Mouse (Mus musculus): ENCODE results near the gene Muc4. TPM values are rescaled to one million over a fixed set of nuclear protein-coding genes. Genes with fewer than 3 reads are reported as not detected.

The Muc4 gene
- polyA plus RNA-seq, 1 experiment from 2014 or later: 0.35 TPM

GRCm38 (mm10) chr16:32723163-32723562 is 12.5 kb upstream of the Muc4 start:
- no peak overlapping the region for H3K9ac ChIP-seq (replicated peaks; ENCODE audit: low read depth, low read length)
- WGBS: 97% methylated on average over 7 of the region's 7 CpGs
- no peaks in the 10 kb centered on the region for H3K27me3 ChIP-seq (ENCODE audit: control insufficient read depth, insufficient read depth, low read length)
- H3K27ac ChIP-seq (ENCODE audit: low read depth, low read length): no peak overlapping the region
- H3K4me3 ChIP-seq (ENCODE audit: low read depth, low read length): no peak overlapping the region
- H3K4me2 ChIP-seq (ENCODE audit: low read depth, low read length): no peak overlapping the region
- no peaks in the 10 kb centered on the region for H3K36me3 ChIP-seq (ENCODE audit: control insufficient read depth, insufficient read depth, low read length)
- H3K9me3 ChIP-seq (ENCODE audit: control insufficient read depth, low read length): no peaks in the 10 kb centered on the region
- H3K4me1 ChIP-seq (ENCODE audit: control insufficient read depth, insufficient read depth, low read length): no peaks in the 10 kb centered on the region
- ATAC-seq (ENCODE audit: low read depth): no peak

DNA sequence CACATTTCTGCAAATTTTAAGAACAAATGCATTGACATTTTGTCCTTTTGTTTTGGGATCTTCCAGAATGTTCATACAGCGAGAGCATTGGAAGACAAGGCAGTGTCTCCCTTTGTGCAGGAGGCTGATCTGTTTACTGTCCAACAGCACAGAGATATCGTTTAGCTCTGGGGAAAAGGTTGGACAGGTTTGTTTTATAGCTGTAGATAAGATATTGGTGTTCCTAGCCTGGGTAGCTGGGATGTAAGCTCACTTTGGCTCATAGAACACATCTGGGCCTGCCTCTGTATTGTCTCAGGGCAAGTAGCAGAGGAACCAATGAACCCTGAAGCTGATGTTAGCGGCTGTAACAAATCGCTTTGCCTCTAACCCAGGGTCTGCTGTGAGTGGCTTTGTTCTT is 11.9 kb upstream of the Muc4 start:
- WGBS: 78% methylated on average over 4 of the region's 4 CpGs
- H3K4me1 ChIP-seq (ENCODE audit: control insufficient read depth, insufficient read depth, low read length): no peaks in the 10 kb centered on the region

GRCm38 (mm10) chr16:32724259-32724658 is 11.4 kb upstream of the Muc4 start:
- Histone ChIP-seq H3K4me3 (ENCODE audit: low read depth, low read length) (no peak overlapping the region), H3K4me2 (ENCODE audit: low read depth, low read length) (no peak overlapping the region), H3K36me3 (ENCODE audit: control insufficient read depth, insufficient read depth, low read length) (no peaks in the 10 kb centered on the region), H3K9ac (replicated peaks; ENCODE audit: low read depth, low read length) (no peak overlapping the region), H3K9me3 (ENCODE audit: control insufficient read depth, low read length) (no peaks in the 10 kb centered on the region), H3K4me1 (ENCODE audit: control insufficient read depth, insufficient read depth, low read length) (no peaks in the 10 kb centered on the region), H3K27me3 (ENCODE audit: control insufficient read depth, insufficient read depth, low read length) (no peaks in the 10 kb centered on the region), H3K27ac (ENCODE audit: low read depth, low read length) (no peak overlapping the region)
- 88% methylated on average over 2 of the region's 2 CpGs for WGBS
- no peak for ATAC-seq (ENCODE audit: low read depth)

More for the DNA sequence above, 11.9 kb upstream of the Muc4 start:
- Histone ChIP-seq H3K9me3 (ENCODE audit: control insufficient read depth, low read length) (no peaks in the 10 kb centered on the region), H3K27ac (ENCODE audit: low read depth, low read length) (no peak overlapping the region), H3K4me3 (ENCODE audit: low read depth, low read length) (no peak overlapping the region), H3K4me2 (ENCODE audit: low read depth, low read length) (no peak overlapping the region), H3K36me3 (ENCODE audit: control insufficient read depth, insufficient read depth, low read length) (no peaks in the 10 kb centered on the region), H3K9ac (replicated peaks; ENCODE audit: low read depth, low read length) (no peak overlapping the region), H3K27me3 (ENCODE audit: control insufficient read depth, insufficient read depth, low read length) (no peaks in the 10 kb centered on the region)
- no peak for ATAC-seq (ENCODE audit: low read depth)

DNA sequence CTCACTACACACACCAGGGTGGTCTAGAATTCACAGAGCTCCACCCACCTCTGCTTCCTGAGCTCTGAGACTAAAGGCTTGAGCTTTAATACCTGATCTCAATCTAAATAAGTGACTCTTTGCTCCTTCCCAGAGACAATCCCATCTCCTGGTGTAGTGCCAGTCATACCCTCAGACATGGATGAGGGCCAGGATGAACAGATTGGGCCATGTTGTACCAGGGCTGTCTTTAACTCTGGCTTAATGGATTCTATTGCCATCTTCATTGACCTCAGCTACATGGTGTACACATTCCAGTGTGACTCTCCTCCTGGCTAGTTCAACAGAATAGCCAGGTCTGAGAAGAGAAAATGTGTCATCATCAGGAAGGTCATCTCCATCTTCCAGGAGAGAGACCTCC is 9.2 kb upstream of the Muc4 start:
- H3K27me3 ChIP-seq (ENCODE audit: control insufficient read depth, insufficient read depth, low read length): no peaks in the 10 kb centered on the region
- ATAC-seq (ENCODE audit: low read depth): no peak
- H3K9ac ChIP-seq (replicated peaks; ENCODE audit: low read depth, low read length): no peak overlapping the region
- no peaks in the 10 kb centered on the region for H3K36me3 ChIP-seq (ENCODE audit: control insufficient read depth, insufficient read depth, low read length)
- no peak overlapping the region for H3K4me2 ChIP-seq (ENCODE audit: low read depth, low read length)
- H3K9me3 ChIP-seq (ENCODE audit: control insufficient read depth, low read length): no peaks in the 10 kb centered on the region
- no peaks in the 10 kb centered on the region for H3K4me1 ChIP-seq (ENCODE audit: control insufficient read depth, insufficient read depth, low read length)
- no peak overlapping the region for H3K27ac ChIP-seq (ENCODE audit: low read depth, low read length)
- H3K4me3 ChIP-seq (ENCODE audit: low read depth, low read length): no peak overlapping the region

- Histone ChIP-seq H3K9me3 (ENCODE audit: control insufficient read depth, low read length) (no peaks in the 10 kb centered on the region), H3K27ac (ENCODE audit: low read depth, low read length) (no peak overlapping the region), H3K4me1 (ENCODE audit: control insufficient read depth, insufficient read depth, low read length) (no peaks in the 10 kb centered on the region), H3K36me3 (ENCODE audit: control insufficient read depth, insufficient read depth, low read length) (no peaks in the 10 kb centered on the region), H3K4me2 (ENCODE audit: low read depth, low read length) (no peak overlapping the region), H3K9ac (replicated peaks; ENCODE audit: low read depth, low read length) (no peak overlapping the region), H3K4me3 (ENCODE audit: low read depth, low read length) (no peak overlapping the region), H3K27me3 (ENCODE audit: control insufficient read depth, insufficient read depth, low read length) (no peaks in the 10 kb centered on the region)
- no peak for ATAC-seq (ENCODE audit: low read depth)
These were observed 7.4 kb upstream of the Muc4 start for GRCm38 (mm10) chr16:32728240-32728639.

- WGBS: 71% methylated on average over 1 of the region's 1 CpGs
These were observed 7.0 kb upstream of the Muc4 start for GRCm38 (mm10) chr16:32728730-32729129.

GRCm38 (mm10) chr16:32733213-32733612 is 2.5 kb upstream of the Muc4 start:
- H3K9ac ChIP-seq (replicated peaks; ENCODE audit: low read depth, low read length): no peak overlapping the region
- 93% methylated on average over 3 of the region's 3 CpGs for WGBS
- no peaks in the 10 kb centered on the region for H3K4me1 ChIP-seq (ENCODE audit: control insufficient read depth, insufficient read depth, low read length)
- no peak overlapping the region for H3K4me2 ChIP-seq (ENCODE audit: low read depth, low read length)
- H3K4me3 ChIP-seq (ENCODE audit: low read depth, low read length): no peak overlapping the region
- no peaks in the 10 kb centered on the region for H3K9me3 ChIP-seq (ENCODE audit: control insufficient read depth, low read length)
- no peaks in the 10 kb centered on the region for H3K36me3 ChIP-seq (ENCODE audit: control insufficient read depth, insufficient read depth, low read length)
- no peaks in the 10 kb centered on the region for H3K27me3 ChIP-seq (ENCODE audit: control insufficient read depth, insufficient read depth, low read length)
- no peak overlapping the region for H3K27ac ChIP-seq (ENCODE audit: low read depth, low read length)
- no peak for ATAC-seq (ENCODE audit: low read depth)

More at GRCm38 (mm10) chr16:32728730-32729129, 7.0 kb upstream of the Muc4 start:
- Histone ChIP-seq H3K4me2 (ENCODE audit: low read depth, low read length) (no peak overlapping the region), H3K27ac (ENCODE audit: low read depth, low read length) (no peak overlapping the region), H3K36me3 (ENCODE audit: control insufficient read depth, insufficient read depth, low read length) (no peaks in the 10 kb centered on the region), H3K9ac (replicated peaks; ENCODE audit: low read depth, low read length) (no peak overlapping the region), H3K4me3 (ENCODE audit: low read depth, low read length) (no peak overlapping the region), H3K9me3 (ENCODE audit: control insufficient read depth, low read length) (no peaks in the 10 kb centered on the region), H3K4me1 (ENCODE audit: control insufficient read depth, insufficient read depth, low read length) (no peaks in the 10 kb centered on the region), H3K27me3 (ENCODE audit: control insufficient read depth, insufficient read depth, low read length) (no peaks in the 10 kb centered on the region)
- ATAC-seq (ENCODE audit: low read depth): no peak

GRCm38 (mm10) chr16:32736022-32736421 is 336 bp downstream of the Muc4 start:
- ATAC-seq (ENCODE audit: low read depth): no peak
- WGBS: 65% methylated on average over 3 of the region's 3 CpGs
- no peak overlapping the region for H3K4me2 ChIP-seq (ENCODE audit: low read depth, low read length)
- no peak overlapping the region for H3K4me3 ChIP-seq (ENCODE audit: low read depth, low read length)
- no peaks in the 10 kb centered on the region for H3K4me1 ChIP-seq (ENCODE audit: control insufficient read depth, insufficient read depth, low read length)
- H3K9me3 ChIP-seq (ENCODE audit: control insufficient read depth, low read length): no peaks in the 10 kb centered on the region
- H3K27ac ChIP-seq (ENCODE audit: low read depth, low read length): no peak overlapping the region
- H3K9ac ChIP-seq (replicated peaks; ENCODE audit: low read depth, low read length): no peak overlapping the region
- no peaks in the 10 kb centered on the region for H3K27me3 ChIP-seq (ENCODE audit: control insufficient read depth, insufficient read depth, low read length)
- no peaks in the 10 kb centered on the region for H3K36me3 ChIP-seq (ENCODE audit: control insufficient read depth, insufficient read depth, low read length)

DNA sequence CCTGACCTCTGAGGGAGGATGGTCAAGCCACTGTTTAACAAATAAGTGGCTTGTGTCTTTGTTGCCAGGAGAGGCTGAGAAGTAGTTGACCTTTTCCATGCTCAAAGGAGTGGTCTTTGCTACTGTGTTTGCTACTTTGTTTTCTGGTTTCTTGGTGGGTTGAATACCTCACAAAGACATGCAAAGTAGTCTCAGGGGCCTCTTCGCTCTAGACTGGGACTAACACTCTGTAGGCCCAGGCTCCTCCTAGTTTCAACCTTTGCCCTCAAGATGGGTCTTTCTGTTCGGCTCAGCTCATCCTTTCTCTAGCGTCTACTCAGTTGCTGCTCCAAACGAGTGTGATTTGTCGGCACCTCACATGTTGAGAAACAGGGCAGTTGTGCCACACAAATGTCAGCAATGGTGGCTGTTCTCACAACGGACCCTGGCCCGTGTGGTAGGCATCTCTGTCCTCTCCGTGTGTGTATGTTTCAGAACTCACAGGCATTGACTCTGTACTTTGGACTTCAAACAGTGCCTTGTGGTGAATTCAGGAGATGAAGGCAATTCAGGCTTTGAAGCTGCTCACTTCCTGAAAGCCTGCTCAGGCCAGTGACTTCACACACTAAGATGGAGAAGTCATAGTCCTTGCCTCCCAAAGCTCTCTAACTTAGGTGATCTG is 4.4 kb downstream of the Muc4 start:
- ATAC-seq (ENCODE audit: low read depth): no peak
- no peak overlapping the region for H3K27ac ChIP-seq (ENCODE audit: low read depth, low read length)

More for the DNA sequence above, 4.4 kb downstream of the Muc4 start:
- Histone ChIP-seq H3K36me3 (ENCODE audit: control insufficient read depth, insufficient read depth, low read length) (no peaks in the 10 kb centered on the region), H3K4me2 (ENCODE audit: low read depth, low read length) (no peak overlapping the region), H3K27me3 (ENCODE audit: control insufficient read depth, insufficient read depth, low read length) (no peaks in the 10 kb centered on the region), H3K4me3 (ENCODE audit: low read depth, low read length) (no peak overlapping the region), H3K9me3 (ENCODE audit: control insufficient read depth, low read length) (no peaks in the 10 kb centered on the region), H3K9ac (replicated peaks; ENCODE audit: low read depth, low read length) (no peak overlapping the region), H3K4me1 (ENCODE audit: control insufficient read depth, insufficient read depth, low read length) (no peaks in the 10 kb centered on the region)
- WGBS: 66% methylated on average over 8 of the region's 8 CpGs

Data from neural tube, embryonic 14.5 days (tissue).